23 mouse cellular contexts compared by ENCODE assay signal in the genomic region with DNA sequence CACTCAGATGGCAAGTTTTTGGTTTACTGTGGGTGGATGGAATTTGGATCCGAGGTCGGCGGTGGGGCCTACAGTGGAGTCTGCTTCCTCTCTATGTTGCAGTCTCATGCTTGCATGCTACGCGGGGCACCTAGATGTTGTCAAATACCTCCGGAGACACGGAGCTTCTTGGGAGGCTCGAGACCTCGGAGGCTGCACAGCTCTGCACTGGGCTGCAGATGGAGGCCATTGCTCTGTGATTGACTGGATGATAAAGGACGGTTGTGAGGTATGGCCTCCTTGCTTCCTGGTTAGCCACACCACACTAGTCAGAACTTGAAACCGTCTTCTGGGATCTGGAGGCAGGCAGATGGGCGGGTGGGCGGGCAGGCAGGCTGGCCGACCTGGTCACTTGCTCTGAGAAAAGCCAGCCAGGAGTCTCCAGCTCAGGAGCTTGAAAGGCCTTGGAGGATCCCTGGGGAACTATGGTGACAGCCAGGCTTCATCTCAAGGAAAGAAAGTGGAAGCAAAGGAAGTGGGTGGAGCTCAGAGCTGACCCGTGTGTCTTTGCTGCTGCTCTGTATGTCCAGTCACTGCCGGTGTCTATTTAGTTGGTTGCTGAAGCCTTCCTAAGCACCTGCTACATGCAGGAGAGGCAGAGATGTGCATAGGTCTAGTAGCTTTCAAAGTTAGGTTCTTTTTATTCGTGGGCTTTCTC.
A peak's percentile ranks its signal among the peaks of the same experiment; 100 is the strongest.
DNase-seq lines count a peak whose midpoint lies in the region; TF ChIP-seq lines count a peak whose summit lies in the region.
"Had no signal": no experiment of that assay in that cellular context is flagged by ENCODE, and none has a peak within 500 bp of the region (broad histone marks: within the 10 kb centered on the region; RNA-seq: fewer than 3 reads in every experiment).

No protein-coding gene starts in this region.

- H3K27ac ChIP-seq in kidney, adult 2 months (ENCODE audit: insufficient read depth, low read depth, low read length) = no peak overlapping the region
- H3K27ac ChIP-seq: embryonic facial prominence, embryonic 12.5 days; embryonic facial prominence, embryonic 15.5 days; gastrocnemius, adult 2 months; hindbrain, embryonic 10.5 days; hindbrain, embryonic 13.5 days; intestine, embryonic 15.5 days had no signal

- no peaks in the 10 kb centered on the region for H3K36me3 ChIP-seq in kidney, adult 2 months (ENCODE audit: control insufficient read depth, insufficient read depth, low read length)
- H3K36me3 ChIP-seq: embryonic facial prominence, embryonic 12.5 days; embryonic facial prominence, embryonic 15.5 days; hindbrain, embryonic 10.5 days; hindbrain, embryonic 13.5 days; intestine, embryonic 15.5 days had no signal

- H3K4me1 ChIP-seq in kidney, adult 2 months (ENCODE audit: control insufficient read depth, insufficient read depth, low read length) = no peaks in the 10 kb centered on the region
- H3K4me1 ChIP-seq: hindbrain, embryonic 13.5 days; intestine, embryonic 15.5 days had no signal

- WGBS in kidney, adult 2 months = 66% methylated on average over 17 of the region's 17 CpGs

- no peak for TF ChIP-seq POLR2A in kidney, adult 2 months (IDR thresholded peaks at IDR 0.05; ENCODE audit: low read depth, low read length)

- DNase-seq in embryo, embryonic 10 days (ENCODE audit: low spot score) = peak; percentile 12
- no peak for DNase-seq in embryo, embryonic 9.5 days (ENCODE audit: extremely low spot score)
- DNase-seq in kidney, adult 2 months = peak; percentile 9
- no peak for DNase-seq in kidney, adult 18-20 months
- peak; percentile 31 for DNase-seq in testis, postnatal 10 days (ENCODE audit: low spot score)
- no peak for DNase-seq in testis, postnatal 14 days (ENCODE audit: low spot score)
- DNase-seq: adrenal gland, adult 8-10 months; adrenal gland, postnatal 25 days; cerebellum, adult 11-12 months; cerebellum, adult 8-10 months; cerebellum, postnatal 10 days; cerebellum, postnatal 36 days; forebrain, postnatal 0 days; gastrocnemius, adult 2 months; gastrocnemius, postnatal 14 days; heart, adult 18-20 months; heart, postnatal 36 days had no signal

- no peaks in the 10 kb centered on the region for H3K27me3 ChIP-seq in kidney, adult 2 months (replicated peaks; ENCODE audit: control insufficient read depth, insufficient read depth, low read length)
- H3K27me3 ChIP-seq: embryonic facial prominence, embryonic 12.5 days; embryonic facial prominence, embryonic 15.5 days; hindbrain, embryonic 13.5 days; intestine, embryonic 15.5 days; Patski had no signal

- TF ChIP-seq CTCF in kidney, adult 2 months (conservative IDR thresholded peaks at IDR 0.05; ENCODE audit: insufficient read depth, insufficient read length, low read depth, low read length) = no peak

- H3K4me3 ChIP-seq in kidney, adult 2 months (ENCODE audit: insufficient read depth, low read depth, low read length) = no peak overlapping the region
- H3K4me3 ChIP-seq: embryonic facial prominence, embryonic 12.5 days; embryonic facial prominence, embryonic 15.5 days; gastrocnemius, adult 2 months; hindbrain, embryonic 10.5 days; hindbrain, embryonic 13.5 days; intestine, embryonic 15.5 days had no signal

Comparison
In these comparisons a context has a peak if more than half of its experiments do, and no peak if none do; other contexts are left out.
1. DNase-seq: peak in embryo, embryonic 10 days (single experiment), kidney, adult 2 months (single experiment) and testis, postnatal 10 days (single experiment); none in embryo, embryonic 9.5 days (single experiment), kidney, adult 18-20 months (single experiment) and testis, postnatal 14 days (single experiment).